Mouse (Mus musculus) lung, embryonic 15.5 days (tissue): Measurements from ENCODE around the gene Naif1. TPM values are rescaled to one million over a fixed set of nuclear protein-coding genes. Genes with fewer than 3 reads are reported as not detected.

Experiments
- ATAC-seq: fragments of 200-750 bp; cut with Nextera tagmentation; 2 replicates; pipeline ENCODE4 v1.8.0; 2017; ENCODE audit warnings: moderate number of reproducible peaks, borderline replicate concordance; ENCODE audit not compliant: low FRiP score, low TSS enrichment; ENCODE audit errors: extremely low read depth
- H3K27ac ChIP-seq: fragments of 300-500 bp; sonication (generic); 2 replicates; pipeline ENCODE4 v1.5.1; 2015; ENCODE audit warnings: moderate library complexity, mild to moderate bottlenecking, inconsistent platforms
- H3K27me3 ChIP-seq: fragments of 300-500 bp; sonication (generic); 2 replicates; pipeline ENCODE4 v1.6.1; 2015; ENCODE audit warnings: inconsistent platforms
- H3K36me3 ChIP-seq: fragments of 300-500 bp; sonication (generic); 2 replicates; pipeline ENCODE4 v1.6.1; 2015; ENCODE audit warnings: inconsistent platforms
- H3K4me1 ChIP-seq: fragments of 300-500 bp; sonication (generic); 2 replicates; pipeline ENCODE4 v1.6.1; 2015; ENCODE audit warnings: inconsistent platforms
- H3K4me2 ChIP-seq: fragments of 300-500 bp; sonication (generic); 2 replicates; pipeline ENCODE4 v1.6.1; 2015; ENCODE audit warnings: inconsistent platforms, mild to moderate bottlenecking, moderate library complexity
- H3K4me3 ChIP-seq: fragments of 300-500 bp; sonication (generic); 2 replicates; pipeline ENCODE4 v1.5.1; 2015; ENCODE audit warnings: mild to moderate bottlenecking, inconsistent platforms
- H3K9ac ChIP-seq: fragments of 300-500 bp; sonication (generic); 2 replicates; pipeline ENCODE4 v1.6.1; 2015; ENCODE audit warnings: inconsistent platforms
- H3K9me3 ChIP-seq: fragments of 300-500 bp; sonication (generic); 2 replicates; pipeline ENCODE4 v1.6.1; 2016; ENCODE audit warnings: inconsistent platforms
- WGBS: fragments of 180-500 bp; shearing (Covaris S2); methylation state at CpG from one replicate; pipeline ENCODE4 v1.1.7; 2015; 5-methylcytosine and 5-hydroxymethylcytosine counted together
- polyA plus RNA-seq: library from polyadenylated mRNA; unstranded; fragments of >200 nt; fragmentation: Nextera tagmentation; extraction: Ambion mirVana; gene quantifications from 2 replicates; pipeline ENCODE4 v1.2.1, GENCODE M21; 2015

Naif1 gene
- polyA plus RNA-seq, 1 experiment from 2014 or later, result 7.1 TPM

- no peaks in the 10 kb centered on the region for H3K27me3 ChIP-seq
- 56% methylated on average over 4 of the region's 4 CpGs for WGBS
- H3K4me3 ChIP-seq, result no peak overlapping the region
- no peaks in the 10 kb centered on the region for H3K36me3 ChIP-seq
- H3K9ac ChIP-seq, result no peak overlapping the region
- no peak overlapping the region for H3K4me2 ChIP-seq
- no peak for ATAC-seq
- H3K4me1 ChIP-seq, result peaks cover 54% of the 10 kb centered on the region
- 0 out of 2 replicates have a peak overlapping the region, but pooled peaks have one; percentile 49 for H3K27ac ChIP-seq
- H3K9me3 ChIP-seq, result no peaks in the 10 kb centered on the region
Observed at GRCm38 (mm10) chr2:32429215-32429891, 20.9 kb upstream of the Naif1 start.

- H3K27me3 ChIP-seq, result no peaks in the 10 kb centered on the region
- H3K27ac ChIP-seq, result peak overlapping the region; percentile 34
- peak overlapping the region; percentile 2; the same call in 1 of the 2 replicates for H3K9ac ChIP-seq
- 8% methylated on average over 18 of the region's 18 CpGs for WGBS
- peak; percentile 84 for ATAC-seq
- H3K4me3 ChIP-seq, result peak overlapping the region; percentile 32
- no peaks in the 10 kb centered on the region for H3K36me3 ChIP-seq
- peak overlapping the region; percentile 55 for H3K4me2 ChIP-seq
- H3K9me3 ChIP-seq, result no peaks in the 10 kb centered on the region
- peaks cover 44% of the 10 kb centered on the region for H3K4me1 ChIP-seq
Observed at GRCm38 (mm10) chr2:32430701-32431676, 19.3 kb upstream of the Naif1 start.

- Histone ChIP-seq H3K4me2 (no peak overlapping the region), H3K9ac (no peak overlapping the region), H3K4me3 (no peak overlapping the region), H3K36me3 (no peaks in the 10 kb centered on the region), H3K27me3 (no peaks in the 10 kb centered on the region), H3K27ac (peak overlapping the region; percentile 62), H3K4me1 (peaks cover 37% of the 10 kb centered on the region), H3K9me3 (no peaks in the 10 kb centered on the region)
- ATAC-seq, result peak; percentile 55; the same call in 1 of the 2 replicates
- 46% methylated on average over 3 of the region's 3 CpGs for WGBS
Observed at GRCm38 (mm10) chr2:32436686-32437372, 13.4 kb upstream of the Naif1 start.

GRCm38 (mm10) chr2:32437612-32438166 is 12.6 kb upstream of the Naif1 start:
- H3K27ac ChIP-seq, result peak overlapping the region; percentile 62
- H3K4me1 ChIP-seq, result peaks cover 37% of the 10 kb centered on the region
- H3K36me3 ChIP-seq, result no peaks in the 10 kb centered on the region
- H3K27me3 ChIP-seq, result no peaks in the 10 kb centered on the region
- no peak overlapping the region for H3K4me2 ChIP-seq
- H3K9ac ChIP-seq, result no peak overlapping the region
- 79% methylated on average over 2 of the region's 2 CpGs for WGBS
- H3K9me3 ChIP-seq, result no peaks in the 10 kb centered on the region
- H3K4me3 ChIP-seq, result no peak overlapping the region
- no peak for ATAC-seq

GRCm38 (mm10) chr2:32438733-32439132 is 11.5 kb upstream of the Naif1 start:
- WGBS, result 86% methylated on average over 3 of the region's 3 CpGs
- Histone ChIP-seq H3K9me3 (no peaks in the 10 kb centered on the region), H3K4me2 (no peak overlapping the region)

GRCm38 (mm10) chr2:32439177-32439576 is 11.1 kb upstream of the Naif1 start:
- Histone ChIP-seq H3K4me2 (no peak overlapping the region), H3K9me3 (no peaks in the 10 kb centered on the region), H3K36me3 (no peaks in the 10 kb centered on the region), H3K27me3 (no peaks in the 10 kb centered on the region), H3K9ac (no peak overlapping the region), H3K27ac (peak overlapping the region; percentile 52; the same call in 1 of the 2 replicates), H3K4me3 (no peak overlapping the region), H3K4me1 (peaks cover 37% of the 10 kb centered on the region)
- no peak for ATAC-seq
- 51% methylated on average over 6 of the region's 6 CpGs for whole genome bisulfite sequencing

More at GRCm38 (mm10) chr2:32438733-32439132, 11.5 kb upstream of the Naif1 start:
- Histone ChIP-seq H3K4me3 (no peak overlapping the region), H3K9ac (no peak overlapping the region), H3K4me1 (peaks cover 37% of the 10 kb centered on the region), H3K27me3 (no peaks in the 10 kb centered on the region), H3K36me3 (no peaks in the 10 kb centered on the region), H3K27ac (no peak overlapping the region)
- no peak for ATAC-seq

- no peak overlapping the region for H3K4me2 ChIP-seq
- no peak overlapping the region for H3K9ac ChIP-seq
- no peaks in the 10 kb centered on the region for H3K9me3 ChIP-seq
- peak overlapping the region; percentile 52 for H3K27ac ChIP-seq
- no peak for ATAC-seq
- no peaks in the 10 kb centered on the region for H3K27me3 ChIP-seq
- H3K4me3 ChIP-seq, result no peak overlapping the region
- 27% methylated on average over 2 of the region's 2 CpGs for WGBS
- H3K36me3 ChIP-seq, result no peaks in the 10 kb centered on the region
- peaks cover 37% of the 10 kb centered on the region for H3K4me1 ChIP-seq
Observed at GRCm38 (mm10) chr2:32440164-32440563, 10.1 kb upstream of the Naif1 start.

- WGBS, result 78% methylated on average over 1 of the region's 1 CpGs
- H3K4me1 ChIP-seq, result peaks cover 37% of the 10 kb centered on the region
- no peak overlapping the region for H3K27ac ChIP-seq
- no peak overlapping the region for H3K9ac ChIP-seq
- peaks cover 3% of the 10 kb centered on the region; the same call in 1 of the 2 replicates for H3K36me3 ChIP-seq
- no peak overlapping the region for H3K4me2 ChIP-seq
- H3K27me3 ChIP-seq, result no peaks in the 10 kb centered on the region
- no peak overlapping the region for H3K4me3 ChIP-seq
- no peak for ATAC-seq
- H3K9me3 ChIP-seq, result no peaks in the 10 kb centered on the region
Observed at GRCm38 (mm10) chr2:32440632-32441031, 9.6 kb upstream of the Naif1 start.

GRCm38 (mm10) chr2:32441550-32441949 is 8.7 kb upstream of the Naif1 start:
- H3K4me1 ChIP-seq, result peaks cover 34% of the 10 kb centered on the region
- H3K4me3 ChIP-seq, result no peak overlapping the region
- H3K9me3 ChIP-seq, result no peaks in the 10 kb centered on the region
- H3K36me3 ChIP-seq, result peaks cover 3% of the 10 kb centered on the region; the same call in 1 of the 2 replicates
- 91% methylated on average over 2 of the region's 2 CpGs for WGBS
- no peaks in the 10 kb centered on the region for H3K27me3 ChIP-seq
- no peak for ATAC-seq
- no peak overlapping the region for H3K27ac ChIP-seq
- H3K4me2 ChIP-seq, result no peak overlapping the region
- H3K9ac ChIP-seq, result no peak overlapping the region

GRCm38 (mm10) chr2:32445535-32445934 is 4.7 kb upstream of the Naif1 start:
- no peak overlapping the region for H3K4me3 ChIP-seq
- H3K4me2 ChIP-seq, result no peak overlapping the region
- peaks cover 3% of the 10 kb centered on the region; the same call in 1 of the 2 replicates for H3K36me3 ChIP-seq
- WGBS, result 74% methylated on average over 1 of the region's 1 CpGs
- no peaks in the 10 kb centered on the region for H3K9me3 ChIP-seq
- no peak for ATAC-seq
- no peaks in the 10 kb centered on the region for H3K27me3 ChIP-seq
- no peak overlapping the region for H3K9ac ChIP-seq
- H3K4me1 ChIP-seq, result peaks cover 29% of the 10 kb centered on the region
- H3K27ac ChIP-seq, result no peak overlapping the region

- Histone ChIP-seq H3K9ac (peak overlapping the region; percentile 8; the same call in 1 of the 2 replicates), H3K36me3 (peaks cover 3% of the 10 kb centered on the region; the same call in 1 of the 2 replicates), H3K4me3 (peak overlapping the region; percentile 10), H3K4me1 (peaks cover 28% of the 10 kb centered on the region), H3K27ac (peak overlapping the region; percentile 92), H3K4me2 (peak overlapping the region; percentile 38), H3K9me3 (no peaks in the 10 kb centered on the region), H3K27me3 (no peaks in the 10 kb centered on the region)
- no peak for ATAC-seq
- 30% methylated on average over 9 of the region's 9 CpGs for WGBS
Observed at GRCm38 (mm10) chr2:32447264-32447936, 2.9 kb upstream of the Naif1 start.
